Mouse (Mus musculus): ENCODE results near the gene Wdr63. TPM values are rescaled to one million over a fixed set of nuclear protein-coding genes. Genes with fewer than 3 reads are reported as not detected.

Gene Wdr63
- total and polyA plus RNA-seq, 3 experiments = not detected

DNA sequence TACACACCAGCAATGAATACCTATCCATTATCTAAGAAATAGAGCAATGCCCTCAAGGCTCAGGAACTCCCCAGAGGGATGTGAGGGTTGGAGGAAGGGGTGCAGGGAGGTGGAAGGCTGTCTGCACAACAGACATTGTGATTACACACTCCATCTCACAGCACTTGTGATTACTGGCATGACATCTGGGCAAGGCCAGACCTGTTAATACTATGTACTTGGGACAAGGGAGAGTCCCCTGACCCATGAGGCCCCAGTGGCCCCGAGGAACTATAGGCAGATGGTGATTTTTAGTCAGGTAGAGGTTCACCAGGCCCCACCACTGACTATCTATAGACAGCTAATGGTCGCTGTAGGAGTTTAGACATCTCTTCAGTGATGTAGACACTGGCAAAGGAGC is 54.1 kb downstream of the Wdr63 start:
- no peak overlapping the region for H3K9ac ChIP-seq (ENCODE audit: control insufficient read depth, low read depth, low read length, poor library complexity, severe bottlenecking)
- H3K9me3 ChIP-seq (replicated peaks; ENCODE audit: insufficient read depth, low read length) = no peaks in the 10 kb centered on the region
- no peaks in the 10 kb centered on the region for H3K36me3 ChIP-seq (ENCODE audit: control insufficient read depth in 1 of 2, insufficient read depth in 2 of 2, low read length in 2 of 2)
- no peak overlapping the region for H3K27ac ChIP-seq (ENCODE audit: control insufficient read depth, low read depth, low read length)
- H3K79me2 ChIP-seq (ENCODE audit: control insufficient read depth, insufficient read depth, low read length, poor library complexity) = no peaks in the 10 kb centered on the region
- TF ChIP-seq CHD2 (IDR thresholded peaks at IDR 0.05; ENCODE audit: low read length) (no peak), JUND (IDR thresholded peaks at IDR 0.05; ENCODE audit: low read depth, low read length) (no peak), RAD21 (IDR thresholded peaks at IDR 0.05; ENCODE audit: low read depth, low read length) (no peak), NRF1 (IDR thresholded peaks at IDR 0.05; ENCODE audit: insufficient read depth, low read depth, low read length, poor library complexity, severe bottlenecking) (no peak), MAX (IDR thresholded peaks at IDR 0.05; ENCODE audit: low read length) (no peak), POLR2A (IDR thresholded peaks at IDR 0.05; ENCODE audit: control insufficient read depth in 1 of 2, insufficient read depth in 1 of 2, low read depth in 1 of 2, low read length in 2 of 2, poor library complexity in 1 of 2) (no peak), ZKSCAN1 (IDR thresholded peaks at IDR 0.05; ENCODE audit: low read depth, low read length) (no peak), MAZ (IDR thresholded peaks at IDR 0.05; ENCODE audit: low read depth, low read length) (no peak), USF1 (IDR thresholded peaks at IDR 0.05; ENCODE audit: low read depth, low read length) (no peak), CHD1 (IDR thresholded peaks at IDR 0.05; ENCODE audit: low read depth, low read length) (no peak), RCOR1 (IDR thresholded peaks at IDR 0.05; ENCODE audit: low read depth, low read length) (no peak), EP300 (IDR thresholded peaks at IDR 0.05; ENCODE audit: low read depth in 1 of 2, low read length in 2 of 2) (no peak), TBP (IDR thresholded peaks at IDR 0.05; ENCODE audit: low read depth, low read length) (no peak), MEF2A (IDR thresholded peaks at IDR 0.05; ENCODE audit: extremely low read depth, insufficient replicate concordance, low read depth, low read length, poor library complexity, severe bottlenecking) (no peak)
- H3K4me3 ChIP-seq (ENCODE audit: control insufficient read depth in 1 of 2, insufficient read depth in 1 of 2, low read depth in 2 of 2, low read length in 2 of 2) = no peak overlapping the region
- H3K27me3 ChIP-seq (ENCODE audit: control insufficient read depth in 1 of 2, insufficient read depth in 2 of 2, low read length in 2 of 2) = peaks cover 0 to 2% of the 10 kb centered on the region in 2 experiments; a peak in 1 of 4 replicates
- no peak for DNase-seq (ENCODE audit: low read depth, low spot score)
- H3K4me1 ChIP-seq (ENCODE audit: control insufficient read depth in 1 of 2, insufficient read depth in 2 of 2, low read length in 2 of 2) = 0 out of 4 replicates have a peak, but pooled peaks cover 0 to 5% of the 10 kb centered on the region in 2 experiments

DNA sequence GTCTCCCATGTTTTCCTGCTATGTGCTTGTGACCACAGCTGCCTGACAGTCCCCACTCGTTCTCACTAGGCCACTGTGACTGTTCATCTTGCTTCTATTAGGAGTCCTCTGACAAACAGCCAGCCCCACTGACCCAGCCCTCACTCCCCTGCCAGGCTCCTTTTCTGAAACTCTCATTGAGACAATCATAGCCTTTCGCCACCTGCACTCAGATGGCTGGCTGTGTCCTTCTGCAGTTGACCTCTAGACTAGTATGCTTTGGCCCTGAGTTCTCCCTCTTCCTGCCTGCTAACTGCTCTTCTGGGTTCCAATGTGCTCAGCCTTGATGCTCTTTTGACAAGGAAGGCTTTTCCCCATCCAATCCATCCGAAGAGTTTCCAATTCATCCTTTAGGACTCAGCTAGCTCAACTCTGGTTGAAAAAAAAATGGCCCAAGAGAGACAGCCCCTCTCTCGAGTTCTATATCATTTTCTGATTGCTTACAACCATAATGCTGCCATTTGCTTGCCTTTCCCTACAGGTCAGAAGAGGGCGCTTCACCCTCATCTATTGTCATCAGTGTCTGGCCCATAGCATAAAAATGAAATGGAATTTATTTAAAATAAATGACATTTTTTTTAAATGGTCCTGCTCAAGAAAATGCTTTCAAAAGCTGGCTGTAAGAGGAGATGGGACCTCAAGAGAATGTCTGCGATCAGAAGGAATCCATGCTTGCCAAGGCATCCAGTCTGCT is 54.7 kb downstream of the Wdr63 start:
- no peak for TF ChIP-seq USF1 (IDR thresholded peaks at IDR 0.05; ENCODE audit: low read depth, low read length)
- TF ChIP-seq GATA1 (IDR thresholded peaks at IDR 0.05; ENCODE audit: low read depth, low read length) = no peak
- TF ChIP-seq POLR2A (IDR thresholded peaks at IDR 0.05; ENCODE audit: control insufficient read depth in 1 of 2, insufficient read depth in 1 of 2, low read depth in 1 of 2, low read length in 2 of 2, poor library complexity in 1 of 2) = no peak
- TF ChIP-seq CHD1 (IDR thresholded peaks at IDR 0.05; ENCODE audit: low read depth, low read length) = no peak
- TF ChIP-seq SMC3 (IDR thresholded peaks at IDR 0.05; ENCODE audit: low read depth, low read length) = peak; percentile 51
- peak; percentile 56 for TF ChIP-seq RAD21 (IDR thresholded peaks at IDR 0.05; ENCODE audit: low read depth, low read length)
- TF ChIP-seq ETS1 (IDR thresholded peaks at IDR 0.05; ENCODE audit: low read depth, low read length) = no peak
- TF ChIP-seq RCOR1 (IDR thresholded peaks at IDR 0.05; ENCODE audit: low read depth, low read length) = no peak
- peak; percentile 37 for TF ChIP-seq ZC3H11A (IDR thresholded peaks at IDR 0.05; ENCODE audit: low read depth, low read length)
- TF ChIP-seq HCFC1 (IDR thresholded peaks at IDR 0.05; ENCODE audit: low read depth, low read length) = no peak
- TF ChIP-seq ZKSCAN1 (IDR thresholded peaks at IDR 0.05; ENCODE audit: low read depth, low read length) = no peak
- no peak for TF ChIP-seq GABPA (IDR thresholded peaks at IDR 0.05; ENCODE audit: low read depth, low read length)
- TF ChIP-seq CTCF (IDR thresholded peaks at IDR 0.05 in 2 of 3, conservative IDR thresholded peaks at IDR 0.05 in 1 of 3; ENCODE audit: control insufficient read depth in 1 of 3, insufficient read depth in 1 of 3, low read depth in 2 of 3, low read length in 3 of 3, poor library complexity in 1 of 3, severe bottlenecking in 1 of 3) = peak in 2 of 3 experiments; percentile 39 to 63; a peak in 4 of 6 replicates
- no peak for TF ChIP-seq ZNF384 (IDR thresholded peaks at IDR 0.05; ENCODE audit: low read depth, low read length)
- TF ChIP-seq MAX (IDR thresholded peaks at IDR 0.05; ENCODE audit: low read length) = no peak
- TF ChIP-seq NELFE (IDR thresholded peaks at IDR 0.05; ENCODE audit: low read depth, low read length) = no peak
- TF ChIP-seq MYC (IDR thresholded peaks at IDR 0.05; ENCODE audit: low read depth, low read length) = no peak
- no peak for TF ChIP-seq NRF1 (IDR thresholded peaks at IDR 0.05; ENCODE audit: insufficient read depth, low read depth, low read length, poor library complexity, severe bottlenecking)
- Histone ChIP-seq H3K4me3 (ENCODE audit: control insufficient read depth in 1 of 2, insufficient read depth in 1 of 2, low read depth in 2 of 2, low read length in 2 of 2) (no peak overlapping the region), H3K4me1 (ENCODE audit: control insufficient read depth in 1 of 2, insufficient read depth in 2 of 2, low read length in 2 of 2) (0 out of 4 replicates have a peak, but pooled peaks cover 0 to 5% of the 10 kb centered on the region in 2 experiments), H3K9me3 (replicated peaks; ENCODE audit: insufficient read depth, low read length) (no peaks in the 10 kb centered on the region), H3K79me2 (ENCODE audit: control insufficient read depth, insufficient read depth, low read length, poor library complexity) (no peaks in the 10 kb centered on the region), H3K27ac (ENCODE audit: control insufficient read depth, low read depth, low read length) (no peak overlapping the region), H3K27me3 (ENCODE audit: control insufficient read depth in 1 of 2, insufficient read depth in 2 of 2, low read length in 2 of 2) (peaks cover 0 to 2% of the 10 kb centered on the region in 2 experiments; a peak in 2 of 4 replicates), H3K9ac (ENCODE audit: control insufficient read depth, low read depth, low read length, poor library complexity, severe bottlenecking) (no peak overlapping the region), H3K36me3 (ENCODE audit: control insufficient read depth in 1 of 2, insufficient read depth in 2 of 2, low read length in 2 of 2) (no peaks in the 10 kb centered on the region)
- peak; percentile 36 for DNase-seq (ENCODE audit: low read depth, low spot score)

All from MEL (cell line).